Mouse (Mus musculus) lung, postnatal 36 days (tissue): Measurements from ENCODE around the gene Slc2a1.

Source experiments
- DNase-seq: peaks from one replicate; pipeline ENCODE4 v3.0.0; 2022; ENCODE audit warnings: mixed read lengths

The Slc2a1 gene

DNA sequence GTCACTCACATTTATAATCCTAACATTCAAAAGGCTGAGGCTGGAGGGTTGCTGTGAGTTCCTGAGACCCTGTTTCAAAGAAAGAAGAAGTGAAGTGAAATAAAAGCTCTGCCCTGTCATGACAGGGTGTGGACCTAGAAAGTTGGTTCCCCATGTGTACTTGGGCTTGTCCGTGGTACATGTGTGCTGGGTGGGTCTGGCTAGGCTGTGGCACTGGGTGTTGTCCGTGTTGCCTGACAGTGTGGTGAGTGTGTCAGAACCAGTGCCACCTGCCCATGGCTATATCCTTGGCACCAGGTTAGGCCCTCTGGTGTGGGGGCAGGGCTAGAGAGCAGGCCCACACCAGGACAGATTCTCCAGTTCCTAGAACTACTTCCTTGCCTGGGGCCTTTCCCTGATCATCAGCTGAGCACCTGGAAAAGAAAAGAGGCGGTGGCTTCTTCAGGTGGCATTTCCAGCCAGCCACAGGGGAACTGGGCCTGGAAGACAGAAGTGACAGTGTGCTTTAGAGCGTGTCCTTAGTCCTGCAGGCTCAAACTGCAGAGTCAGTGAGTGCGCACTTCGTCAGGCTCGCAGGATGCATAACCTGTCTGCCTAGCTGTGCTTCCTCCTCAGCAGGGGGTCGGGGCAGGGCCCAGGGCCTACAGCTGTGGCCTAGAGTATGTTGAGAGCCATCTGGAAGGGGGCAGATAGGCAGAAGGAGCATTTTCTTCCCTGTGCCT is 22.8 kb downstream of the Slc2a1 start:
- peak; percentile 28 for DNase-seq

DNA sequence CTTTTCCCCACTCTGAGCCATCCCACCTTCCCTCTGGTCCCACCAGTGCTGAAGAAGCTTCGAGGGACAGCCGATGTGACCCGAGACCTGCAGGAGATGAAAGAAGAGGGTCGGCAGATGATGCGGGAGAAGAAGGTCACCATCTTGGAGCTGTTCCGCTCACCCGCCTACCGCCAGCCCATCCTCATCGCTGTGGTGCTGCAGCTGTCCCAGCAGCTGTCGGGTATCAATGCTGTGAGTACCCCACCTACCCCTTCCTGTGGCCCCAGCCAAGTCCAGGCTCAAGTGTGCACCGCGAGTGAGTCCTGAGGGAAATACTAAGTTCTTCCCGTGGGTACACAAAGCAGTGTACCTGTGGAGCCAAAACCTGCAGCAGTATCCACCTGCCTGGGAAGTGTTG is 24.8 kb downstream of the Slc2a1 start:
- no peak for DNase-seq

DNA sequence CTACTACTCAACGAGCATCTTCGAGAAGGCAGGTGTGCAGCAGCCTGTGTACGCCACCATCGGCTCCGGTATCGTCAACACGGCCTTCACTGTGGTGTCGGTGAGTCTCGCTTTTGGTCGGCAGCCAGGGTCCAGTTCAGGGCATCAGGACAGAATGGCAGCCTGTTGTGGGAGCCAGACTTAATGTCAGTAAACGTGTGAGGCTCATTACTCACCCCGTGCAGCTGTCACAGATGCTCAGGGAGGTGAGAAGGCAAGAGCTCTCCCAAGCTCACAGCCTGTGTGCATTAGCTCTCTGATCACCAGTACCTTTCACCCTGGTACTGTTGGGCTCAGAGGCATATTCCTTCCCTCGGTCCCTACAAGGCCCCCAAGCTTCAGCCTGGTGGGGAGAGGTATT is 25.3 kb downstream of the Slc2a1 start:
- DNase-seq: no peak

DNA sequence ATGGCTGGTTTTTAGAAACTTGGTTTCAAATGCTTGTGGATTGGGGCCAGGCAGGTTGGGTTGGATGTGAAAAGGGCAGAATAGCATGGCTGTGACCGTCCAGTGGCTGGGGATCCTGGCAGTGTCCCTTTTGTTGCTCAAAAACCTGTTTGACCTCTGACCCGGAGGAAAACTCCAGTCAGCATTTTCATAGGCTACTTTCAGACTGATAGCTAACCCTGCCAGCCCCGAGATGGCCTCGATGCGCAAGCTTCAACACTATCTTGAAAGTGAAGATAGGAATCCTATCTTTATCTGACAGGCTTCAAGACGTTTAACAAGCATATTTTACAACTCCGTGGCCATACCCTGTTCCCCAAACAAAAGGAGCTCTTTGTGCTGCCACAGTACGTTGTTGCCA is 28.8 kb downstream of the Slc2a1 start:
- DNase-seq: no peak

DNA sequence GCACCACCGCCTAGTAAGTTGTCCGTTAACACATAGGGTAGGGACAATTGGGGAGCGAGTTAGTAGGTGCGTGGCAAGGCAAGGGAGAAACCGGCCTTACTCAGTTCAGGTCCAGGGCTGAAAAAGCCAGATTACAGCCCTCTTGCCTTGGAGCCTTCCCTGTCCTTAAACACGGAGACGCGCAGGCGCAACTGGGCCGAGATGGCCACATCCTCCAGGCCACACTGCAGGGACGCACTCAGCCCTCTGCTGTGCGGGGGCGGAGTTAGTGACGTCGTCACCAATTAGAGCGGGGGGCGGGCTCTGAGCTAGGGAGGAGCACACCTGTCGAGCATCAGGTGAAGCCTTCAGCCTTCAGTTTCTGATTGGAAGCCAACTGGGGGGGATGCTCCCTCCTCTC is 29.7 kb downstream of the Slc2a1 start:
- DNase-seq: peak; percentile 86

DNA sequence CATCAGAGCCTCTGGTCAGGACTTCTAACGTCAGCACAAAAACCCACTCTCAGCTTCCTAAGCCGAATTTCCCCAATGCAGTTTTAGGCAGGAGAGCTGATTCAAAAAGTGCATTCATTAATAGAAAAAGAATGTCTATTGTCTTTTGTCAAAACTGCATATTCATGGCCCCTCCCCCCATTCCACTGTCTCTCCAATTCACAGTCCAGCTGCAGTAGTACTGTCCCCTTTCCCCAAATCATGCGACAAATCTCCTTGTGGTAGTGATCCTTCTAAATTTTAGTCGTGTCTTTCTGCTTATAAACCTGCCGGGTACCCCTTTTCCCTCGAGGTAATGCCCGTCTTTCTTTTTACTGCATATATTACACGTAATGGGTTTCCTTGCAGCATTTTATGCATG is 30.3 kb downstream of the Slc2a1 start:
- no peak for DNase-seq

DNA sequence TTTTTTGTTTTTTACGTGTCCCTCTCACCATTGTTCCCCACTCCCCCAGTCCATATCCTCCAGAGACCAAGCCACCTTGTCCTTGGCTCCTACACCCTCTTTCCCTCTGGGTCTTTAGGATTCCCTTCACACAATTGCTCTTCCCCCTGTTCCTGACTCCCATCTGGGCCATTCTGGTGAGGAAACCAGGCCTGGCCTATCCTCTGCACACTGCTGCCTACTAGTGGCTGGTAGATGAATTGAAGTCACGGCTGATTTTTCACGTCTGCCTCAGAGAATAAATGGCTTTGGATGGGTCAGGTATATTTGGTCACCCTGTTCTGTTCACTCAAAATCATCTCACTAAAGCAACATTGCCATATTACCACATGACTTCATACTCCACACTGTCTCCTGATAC is 31.6 kb downstream of the Slc2a1 start:
- peak; percentile 68 for DNase-seq

DNA sequence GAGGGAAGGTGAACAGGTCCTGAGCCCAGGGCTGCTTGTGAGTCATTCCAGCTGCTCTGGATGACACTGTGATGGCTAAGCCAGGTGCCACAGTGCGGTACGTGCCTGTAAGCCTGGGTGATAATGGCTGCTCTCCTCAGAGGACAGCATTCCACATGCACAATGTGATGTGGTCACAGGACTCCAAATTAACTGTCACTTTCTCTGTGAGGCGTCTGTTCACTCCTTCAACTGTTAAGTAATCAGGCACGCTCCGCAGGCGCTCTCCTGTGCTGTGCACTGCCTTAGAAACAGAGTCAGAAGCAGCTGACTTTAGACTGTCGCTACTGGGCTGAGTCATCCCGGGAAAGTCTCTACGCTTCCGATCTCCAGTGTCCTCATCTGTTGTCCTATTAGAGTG is 32.7 kb downstream of the Slc2a1 start:
- DNase-seq: no peak

DNA sequence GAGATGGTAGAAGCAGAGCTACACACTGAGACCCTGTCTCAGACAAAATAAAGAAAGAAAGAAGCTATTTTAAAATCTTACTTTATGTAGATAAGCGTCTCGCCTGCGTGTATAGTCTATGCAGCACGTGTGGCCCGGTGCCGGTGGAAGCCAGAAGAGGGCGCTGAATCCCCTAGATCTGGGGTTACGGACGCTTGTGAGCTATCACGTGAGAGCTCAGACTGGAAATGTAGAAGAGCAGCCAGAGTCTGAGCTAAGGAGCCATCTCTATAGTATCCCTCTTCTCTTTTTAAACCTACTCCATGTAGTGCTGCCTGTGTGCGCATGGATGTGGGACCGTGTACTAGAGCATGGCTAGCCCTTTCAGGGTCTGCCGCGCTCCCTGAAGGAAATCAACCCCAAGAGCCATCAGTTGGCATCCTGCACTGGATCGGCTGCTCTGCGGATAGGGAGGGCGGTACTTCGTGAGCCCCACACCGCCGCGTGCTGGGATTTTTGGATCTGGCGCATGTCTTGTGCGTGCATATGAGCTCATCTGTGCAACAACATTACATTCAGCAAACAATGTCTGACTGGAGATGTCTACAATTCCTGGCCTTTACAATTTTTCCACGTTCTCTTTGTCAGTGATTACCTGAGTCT is 33.8 kb downstream of the Slc2a1 start:
- peak; percentile 75 for DNase-seq

DNA sequence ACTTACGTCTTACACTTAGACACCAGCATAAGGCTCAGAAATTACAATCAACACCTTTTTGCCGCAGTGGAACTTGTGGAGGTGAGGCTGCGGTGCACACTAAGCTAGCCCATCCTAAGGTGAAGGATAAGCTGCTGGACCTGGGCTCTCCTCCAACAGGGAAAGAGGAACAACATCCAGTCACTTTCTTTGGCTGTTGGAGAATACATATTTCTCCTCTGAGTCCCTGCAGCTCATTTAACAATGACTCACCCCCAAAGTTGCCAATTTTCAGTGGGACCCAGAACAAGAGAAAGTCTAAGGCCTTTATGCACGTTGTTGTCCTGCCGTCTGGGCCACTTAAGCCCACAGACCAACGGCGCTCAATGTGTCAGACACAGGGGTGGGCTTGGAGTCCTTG is 38.3 kb downstream of the Slc2a1 start:
- peak; percentile 14 for DNase-seq

DNA sequence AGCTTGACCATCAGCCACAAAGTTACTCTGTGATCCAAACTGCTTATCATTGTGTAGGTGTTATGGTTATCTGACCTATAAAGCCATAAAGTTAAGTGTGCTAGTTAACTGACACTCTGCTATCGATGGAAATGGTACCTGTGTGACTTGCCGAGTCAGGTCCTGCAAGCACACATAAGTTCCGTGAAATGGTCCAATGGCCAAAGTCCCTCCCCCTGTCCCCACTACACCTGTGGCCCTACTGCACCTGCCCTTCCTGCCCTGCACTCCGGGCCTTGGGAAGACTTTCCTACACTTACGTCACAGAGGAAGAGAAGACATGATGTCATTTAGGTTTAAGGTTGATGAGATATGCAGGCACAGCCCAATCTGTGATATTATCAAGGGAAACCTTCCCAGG is 38.8 kb downstream of the Slc2a1 start:
- DNase-seq: no peak

DNA sequence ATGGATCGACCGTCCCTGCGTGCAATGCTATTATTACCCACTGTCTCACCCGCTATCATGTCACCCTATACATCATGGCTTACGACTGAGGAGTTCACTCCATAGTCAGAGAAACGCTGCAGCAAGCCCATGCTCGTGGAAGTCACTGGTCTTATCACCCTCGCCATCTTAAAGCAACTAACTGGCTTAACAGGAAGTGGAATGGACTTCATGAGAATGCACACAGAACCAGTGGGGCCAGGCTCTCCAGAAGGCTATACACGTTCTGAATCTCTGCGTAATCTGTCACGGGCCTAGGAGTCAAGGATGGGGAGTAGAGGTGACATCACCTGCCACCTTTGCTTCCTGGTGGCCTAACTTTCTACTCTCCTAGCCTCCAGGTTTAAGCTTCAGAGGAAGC is 40.2 kb downstream of the Slc2a1 start:
- no peak for DNase-seq

DNA sequence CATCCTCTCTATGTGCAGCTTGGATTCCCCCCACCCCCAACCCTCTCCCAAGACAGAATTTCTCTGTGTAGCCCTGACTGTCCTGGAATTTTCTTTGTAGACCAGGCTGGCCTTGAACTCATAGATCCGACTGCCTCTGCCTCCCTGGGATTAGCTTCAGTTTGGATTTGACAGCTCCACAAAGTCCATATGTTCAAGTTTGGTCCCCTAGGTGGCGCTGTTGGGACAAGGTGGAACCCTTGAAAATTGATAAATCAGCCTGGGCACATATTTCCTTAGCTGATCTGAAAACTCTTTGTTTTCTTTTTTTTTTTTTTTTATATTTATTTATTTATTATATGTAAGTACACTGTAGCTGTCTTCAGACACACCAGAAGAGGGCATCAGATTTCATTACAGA is 48.7 kb downstream of the Slc2a1 start:
- peak; percentile 88 for DNase-seq

DNA sequence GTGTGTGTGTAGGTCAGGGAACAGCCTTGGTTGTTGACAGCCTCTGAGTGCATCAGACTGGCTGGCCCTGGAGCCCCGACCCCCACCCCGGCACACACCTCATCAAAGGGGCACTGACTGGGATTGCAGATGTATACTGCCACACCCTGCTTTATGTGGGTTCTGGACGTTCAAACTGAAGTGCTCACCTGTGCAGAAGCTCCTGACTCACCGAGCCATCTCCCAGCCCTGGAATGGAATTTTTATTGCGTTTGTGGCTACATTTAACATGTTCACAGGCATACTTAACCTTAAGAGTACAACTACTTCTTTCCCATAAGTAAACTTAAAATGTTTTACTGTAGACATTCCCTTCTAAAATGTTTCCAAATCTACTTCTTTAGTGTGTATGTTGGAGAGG is 49.4 kb downstream of the Slc2a1 start:
- peak; percentile 30 for DNase-seq

DNA sequence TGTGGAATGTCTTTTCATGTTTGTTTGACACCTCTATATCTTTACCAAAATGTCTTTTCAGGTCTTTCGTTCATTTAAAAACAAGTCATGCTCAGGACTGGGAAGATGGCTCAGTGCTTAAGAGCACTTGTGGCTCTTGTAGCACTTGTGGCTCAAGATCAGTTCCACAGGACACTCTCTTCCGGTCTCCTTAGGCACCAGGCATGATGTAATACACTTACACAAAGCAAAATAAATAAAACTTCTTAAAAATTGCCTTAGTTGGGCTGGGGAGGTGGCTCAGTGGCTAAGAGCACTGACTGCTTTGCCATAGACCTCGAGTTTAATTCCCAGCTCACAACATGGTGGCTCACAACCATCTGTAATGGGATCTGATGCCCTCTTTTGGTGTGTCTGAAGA is 52.8 kb downstream of the Slc2a1 start:
- DNase-seq: no peak

DNA sequence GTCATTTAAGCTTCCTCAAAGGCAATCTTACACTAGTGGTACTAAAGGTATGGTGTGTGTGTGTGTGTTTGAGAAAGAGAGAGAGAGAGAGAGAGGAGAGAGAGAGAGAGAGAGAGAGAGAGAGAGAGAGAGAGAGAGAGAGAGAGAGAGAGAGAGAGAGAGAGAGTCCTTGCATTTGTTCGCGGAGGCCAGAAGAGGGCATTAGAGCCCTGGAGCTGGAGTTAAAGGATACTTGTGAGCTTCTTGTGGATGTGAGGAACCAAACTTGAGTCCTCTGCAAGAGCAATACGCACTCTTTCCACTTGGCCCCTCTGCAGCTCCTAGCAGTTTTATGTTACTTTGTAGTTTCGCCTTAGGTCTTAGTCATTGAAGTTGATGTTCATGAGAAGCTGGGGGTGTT is 54.5 kb downstream of the Slc2a1 start:
- no peak for DNase-seq

DNA sequence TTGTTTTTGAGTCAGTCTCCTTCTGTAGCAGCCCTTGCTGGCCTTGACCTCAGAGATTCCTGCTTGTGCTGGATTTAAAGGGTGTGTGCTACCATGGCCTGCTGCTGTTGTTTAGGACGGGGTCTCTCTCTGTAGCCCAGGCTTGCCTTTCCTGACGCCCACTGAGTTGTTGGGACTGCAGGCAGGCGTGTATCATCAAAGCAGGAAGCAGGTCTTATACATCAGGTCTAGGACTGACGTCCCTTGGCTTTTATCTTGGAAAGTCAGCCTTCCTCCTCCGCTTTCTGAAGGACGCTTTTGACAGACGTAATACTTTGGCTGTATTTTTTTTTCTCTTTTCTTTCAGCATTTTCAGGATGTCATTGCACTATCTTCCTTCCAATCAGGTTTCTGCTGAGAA is 57.4 kb downstream of the Slc2a1 start:
- no peak for DNase-seq

DNA sequence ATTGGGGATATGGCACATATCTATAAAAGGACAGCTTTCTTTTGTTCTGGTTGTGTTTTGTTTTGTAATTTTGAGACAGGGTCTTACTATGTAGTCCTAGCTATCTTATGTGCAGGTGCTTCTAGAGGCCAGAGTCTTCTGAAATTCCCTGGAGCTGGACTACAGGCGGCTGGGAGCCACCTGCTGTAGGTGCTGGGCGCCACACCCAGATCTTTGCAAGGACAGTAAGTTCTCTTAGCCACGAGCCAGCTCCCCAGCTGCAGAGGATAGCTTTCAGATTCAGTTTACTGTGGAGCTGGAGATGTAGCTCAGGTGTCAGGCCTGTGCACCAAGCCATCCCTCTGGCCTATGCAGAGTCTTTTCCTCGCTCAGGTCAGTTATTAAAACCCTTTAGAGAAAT is 58.6 kb downstream of the Slc2a1 start:
- DNase-seq: no peak

DNA sequence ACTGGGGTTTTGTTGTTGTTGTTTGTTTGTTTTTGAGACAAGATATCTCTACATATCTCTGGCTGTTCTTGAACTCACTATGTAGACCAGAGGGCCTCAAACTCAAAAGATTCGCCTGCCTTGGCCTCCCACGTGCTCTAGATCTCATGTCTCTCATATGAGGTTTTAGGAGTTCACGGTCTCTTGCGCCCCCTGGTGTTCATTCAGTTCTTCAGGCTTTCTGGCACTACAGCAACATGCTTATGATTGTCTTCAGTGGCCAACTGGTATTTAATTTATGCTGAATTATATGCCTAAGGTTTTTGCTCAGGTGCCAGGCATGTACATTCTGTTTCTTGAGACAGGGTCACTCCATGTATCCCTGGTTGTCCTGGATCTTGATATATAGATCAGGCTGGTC is 59.2 kb downstream of the Slc2a1 start:
- DNase-seq: peak; percentile 94

DNA sequence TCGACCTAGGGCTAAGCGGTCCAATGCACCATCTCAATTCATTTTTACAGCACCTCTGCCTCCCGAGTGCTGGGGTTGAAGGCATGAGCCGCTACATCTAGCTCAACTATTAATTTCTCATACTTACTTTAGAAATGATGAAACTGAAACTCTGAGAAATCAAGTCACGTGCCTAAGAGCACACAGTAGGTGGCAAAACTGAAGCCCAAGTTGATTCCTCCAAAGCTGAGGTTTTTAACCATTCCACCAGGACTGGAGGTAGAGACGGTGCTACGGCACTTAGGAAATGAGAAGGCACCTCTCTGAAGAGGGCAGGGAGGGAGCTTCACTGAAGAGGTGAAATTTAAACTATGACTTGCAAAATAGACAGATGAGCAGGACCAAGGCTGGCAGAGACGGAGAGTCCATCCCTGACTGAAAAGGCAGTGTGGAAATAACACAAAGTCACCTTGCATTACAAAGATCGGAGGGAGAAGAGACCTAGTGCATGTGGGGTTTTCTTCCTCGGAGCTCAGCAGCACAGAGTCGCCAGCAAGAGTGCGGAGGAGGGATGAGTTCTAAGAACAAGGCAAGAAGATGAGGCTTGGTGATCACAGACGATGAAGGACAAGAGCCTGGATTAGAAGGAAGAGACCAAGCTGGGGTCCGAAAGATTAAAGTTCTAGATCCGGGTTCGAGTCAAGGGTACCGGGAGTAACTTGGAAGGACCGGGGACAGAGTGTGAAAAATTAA is 64.6 kb downstream of the Slc2a1 start:
- DNase-seq: no peak

DNA sequence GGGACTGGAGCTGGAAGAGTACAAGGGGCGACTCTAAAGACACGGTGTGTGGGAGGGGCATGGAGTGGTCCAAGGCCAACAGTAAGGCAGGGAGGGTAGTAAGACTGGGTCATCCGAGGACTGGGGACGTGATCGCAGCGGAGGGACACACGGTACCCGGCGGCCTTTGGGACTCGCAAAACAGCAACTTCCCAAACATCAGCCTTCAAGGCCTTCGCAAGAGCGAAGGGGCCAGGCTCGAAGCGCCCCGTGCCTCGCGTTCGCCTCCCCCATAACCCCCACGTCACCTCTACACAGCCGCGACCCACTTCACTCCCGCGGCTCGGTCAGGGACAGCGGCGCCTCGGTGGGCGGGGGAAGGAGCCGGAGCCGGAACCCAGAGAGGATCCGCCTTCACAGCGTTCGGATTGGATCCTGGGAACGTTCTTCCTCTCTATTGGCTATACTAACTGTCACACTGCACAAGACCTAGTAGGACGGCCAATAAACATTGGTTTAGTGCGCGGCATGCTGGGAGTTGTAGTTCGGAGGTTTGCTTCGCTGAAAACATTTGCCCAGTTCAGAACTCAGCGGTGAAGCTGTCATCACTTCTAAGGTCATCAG is 65.4 kb downstream of the Slc2a1 start, which contains the start of gene Zfp691:
TSS of gene Zfp691 (minus strand) at position 345 of the 603 bp plus-strand sequence.
- peak; percentile 99 for DNase-seq

DNA sequence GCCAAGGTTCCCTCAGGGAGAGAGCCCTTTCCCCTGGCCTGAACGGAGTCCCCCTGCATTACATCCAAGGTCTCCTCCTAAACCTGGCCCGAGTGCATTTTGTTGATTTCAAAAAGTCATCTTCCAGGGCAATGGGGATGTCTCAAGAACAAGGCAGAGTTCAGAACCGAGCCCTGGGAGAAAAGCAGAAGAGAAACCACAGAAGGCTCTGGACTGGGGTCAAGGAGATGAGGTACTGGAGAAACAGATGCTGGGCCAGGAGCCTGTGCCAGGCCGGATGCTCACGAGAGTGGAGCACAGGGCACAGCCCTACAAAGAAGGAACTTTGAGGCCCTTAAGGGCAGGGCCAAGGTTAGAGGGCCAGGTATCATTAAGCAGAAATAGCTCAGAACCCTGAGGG is 69.2 kb downstream of the Slc2a1 start:
- DNase-seq: peak; percentile 44

DNA sequence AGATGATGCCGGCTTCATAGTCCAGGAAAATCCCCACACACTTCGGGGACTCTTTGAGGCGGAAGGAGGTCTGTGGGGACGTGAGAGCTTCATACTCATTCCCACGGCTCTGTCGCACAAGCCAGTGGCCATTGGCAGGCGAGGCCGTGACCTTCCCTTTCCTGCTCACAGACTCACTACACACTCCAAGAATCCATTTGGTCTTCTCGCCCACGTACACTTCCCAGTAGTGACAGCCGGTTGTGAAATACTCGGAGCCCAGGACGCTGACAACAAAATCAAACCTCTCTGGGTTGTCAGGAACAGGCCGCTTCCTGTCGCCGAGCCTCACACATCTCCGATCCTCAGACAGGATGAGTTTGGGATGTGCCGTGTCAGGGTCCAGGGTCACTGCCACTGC is 69.8 kb downstream of the Slc2a1 start:
- DNase-seq: peak; percentile 34
